21 mouse cellular contexts compared by ENCODE assay signal in the genomic region with DNA sequence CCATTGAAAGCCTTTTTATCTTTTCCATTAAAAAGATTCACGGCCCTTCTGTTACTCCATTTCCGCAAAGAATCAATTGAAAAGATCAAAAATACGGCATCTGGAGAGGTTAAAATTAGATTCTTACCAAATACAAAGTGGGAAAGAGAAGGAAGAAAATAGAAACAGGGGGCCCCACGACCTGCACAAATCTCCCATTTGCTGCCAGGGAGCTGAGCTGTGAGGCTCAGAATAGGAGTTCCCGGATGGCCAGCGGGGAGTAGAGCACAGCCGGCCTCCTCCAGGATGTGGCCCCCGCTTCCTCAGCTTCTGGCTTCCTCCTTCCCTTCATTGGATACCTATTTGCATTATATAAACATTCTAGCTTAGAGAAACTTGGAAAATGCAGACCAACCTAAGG.
A peak's percentile ranks its signal among the peaks of the same experiment; 100 is the strongest.
DNase-seq lines count a peak whose midpoint lies in the region; ATAC-seq and TF ChIP-seq lines count a peak whose summit lies in the region.
"Had no signal": no experiment of that assay in that cellular context is flagged by ENCODE, and none has a peak within 500 bp of the region (broad histone marks: within the 10 kb centered on the region; RNA-seq: fewer than 3 reads in every experiment).

No protein-coding gene starts in this region.

- intact Hi-C loops in left cerebral cortex, adult 2 months (cut with DNase I) = loop anchor here (5.0 to 10.0 kb wide), 3 partner anchors 83 to 380 kb away; no protein-coding TSS in a partner anchor

- H3K4me1 ChIP-seq in midbrain, embryonic 14.5 days (ENCODE audit: control insufficient read depth, insufficient read depth, low read length) = 0 out of 2 replicates have a peak, but pooled peaks cover 3% of the 10 kb centered on the region
- H3K4me1 ChIP-seq: liver, embryonic 13.5 days had no signal

- no peaks in the 10 kb centered on the region for H3K27me3 ChIP-seq in midbrain, embryonic 14.5 days (ENCODE audit: control insufficient read depth, insufficient read depth, low read length)
- H3K27me3 ChIP-seq: forebrain, embryonic 12.5 days; limb, embryonic 13.5 days; liver, embryonic 13.5 days had no signal

- TF ChIP-seq CTCF in layer of hippocampus, adult 2 months (conservative IDR thresholded peaks at IDR 0.05) = no peak
- no peak for TF ChIP-seq CTCF in left cerebral cortex, adult 2 months (IDR thresholded peaks at IDR 0.05)

- H3K9ac ChIP-seq in midbrain, embryonic 14.5 days (replicated peaks; ENCODE audit: low read length) = no peak overlapping the region
- H3K9ac ChIP-seq: forebrain, embryonic 12.5 days; hindbrain, embryonic 14.5 days; limb, embryonic 13.5 days; liver, embryonic 13.5 days; lung, embryonic 14.5 days had no signal

- 76% methylated on average over 8 of the region's 8 CpGs for WGBS in midbrain, embryonic 14.5 days

- no peaks in the 10 kb centered on the region for H3K9me3 ChIP-seq in midbrain, embryonic 14.5 days (ENCODE audit: control insufficient read depth, low read length)
- H3K9me3 ChIP-seq: forebrain, embryonic 12.5 days; limb, embryonic 13.5 days; midbrain, embryonic 10.5 days had no signal

- no peak overlapping the region for H3K4me2 ChIP-seq in midbrain, embryonic 14.5 days (ENCODE audit: low read length)
- H3K4me2 ChIP-seq: forebrain, embryonic 12.5 days; heart, embryonic 11.5 days; hindbrain, embryonic 14.5 days; limb, embryonic 13.5 days; liver, embryonic 13.5 days; lung, embryonic 14.5 days had no signal

- H3K4me3 ChIP-seq in layer of hippocampus, adult 2 months = no peak overlapping the region
- no peak overlapping the region for H3K4me3 ChIP-seq in left cerebral cortex, adult 2 months
- no peak overlapping the region for H3K4me3 ChIP-seq in midbrain, embryonic 14.5 days (replicated peaks; ENCODE audit: low read depth, low read length)
- H3K4me3 ChIP-seq: forebrain, embryonic 12.5 days; gastrocnemius, adult 2 months; limb, embryonic 13.5 days; liver, embryonic 13.5 days; midbrain, embryonic 10.5 days had no signal

- no peaks in the 10 kb centered on the region for H3K36me3 ChIP-seq in midbrain, embryonic 14.5 days (ENCODE audit: control insufficient read depth, insufficient read depth, low read length)
- H3K36me3 ChIP-seq: forebrain, embryonic 12.5 days; limb, embryonic 13.5 days; liver, embryonic 13.5 days; midbrain, embryonic 10.5 days had no signal

- peak; percentile 49 to 51 for DNase-seq in layer of hippocampus, adult 2 months (ENCODE audit: low spot score in 2 of 2)
- no peak for DNase-seq in layer of hippocampus, adult 9-10 months (ENCODE audit: low spot score)
- peak; percentile 31 to 37 for DNase-seq in frontal cortex, postnatal 10 days (ENCODE audit: low spot score in 2 of 2)
- DNase-seq in left cerebral cortex, adult 2 months (ENCODE audit: extremely low spot score in 1 of 2, low spot score in 2 of 2) = peak; percentile 46 to 58
- peak; percentile 72 to 80 for DNase-seq in right cerebral cortex, postnatal 10 days (ENCODE audit: low spot score in 2 of 2)
- no peak for DNase-seq in heart, adult 9 months (ENCODE audit: low spot score in 2 of 2)
- DNase-seq in midbrain, embryonic 14.5 days = no peak
- no peak for DNase-seq in MN1 (ENCODE audit: low spot score)
- DNase-seq: cerebellum, adult 9-10 months; kidney, postnatal 4 days; liver, embryonic 13.5 days; lung, embryonic 14.5 days; thymus, postnatal 4 days had no signal

- no peak for ATAC-seq in midbrain, embryonic 14.5 days (ENCODE audit: low FRiP score, low TSS enrichment)
- ATAC-seq: intestine, embryonic 16.5 days had no signal

- 0 out of 2 replicates have a peak overlapping the region, but pooled peaks have one; percentile 39 for H3K27ac ChIP-seq in layer of hippocampus, adult 2 months
- peak overlapping the region; percentile 80 for H3K27ac ChIP-seq in left cerebral cortex, adult 2 months
- H3K27ac ChIP-seq in midbrain, embryonic 14.5 days (replicated peaks; ENCODE audit: low read depth, low read length) = no peak overlapping the region
- H3K27ac ChIP-seq: forebrain, embryonic 12.5 days; hindbrain, embryonic 14.5 days; limb, embryonic 13.5 days; liver, embryonic 13.5 days; macrophage; midbrain, embryonic 10.5 days had no signal

Comparison
In these comparisons a context has a peak if more than half of its experiments do, and no peak if none do; other contexts are left out.
1. DNase-seq: peak in layer of hippocampus, adult 2 months (2 of 2), frontal cortex, postnatal 10 days (2 of 2), left cerebral cortex, adult 2 months (2 of 2) and right cerebral cortex, postnatal 10 days (2 of 2); none in layer of hippocampus, adult 9-10 months (single experiment), heart, adult 9 months (0 of 2), midbrain, embryonic 14.5 days (single experiment) and MN1 (single experiment).